Mouse (Mus musculus) testis, adult 2 months (tissue): Measurements from ENCODE around the gene Apoc4. TPM values are rescaled to one million over a fixed set of nuclear protein-coding genes. Genes with fewer than 3 reads are reported as not detected.

ENCODE experiments used
- H3K27ac ChIP-seq: fragments of 200-500 bp; 2 replicates; pipeline ENCODE4 v1.5.1; 2012; ENCODE audit warnings: low read depth, low read length; ENCODE audit not compliant: control insufficient read depth, insufficient read depth
- H3K27me3 ChIP-seq: fragments of 200-500 bp; 2 replicates; pipeline ENCODE4 v1.6.1; 2012; ENCODE audit warnings: mild to moderate bottlenecking, low read length, moderate library complexity; ENCODE audit not compliant: control insufficient read depth, insufficient read depth
- H3K36me3 ChIP-seq: fragments of 200-500 bp; 2 replicates; pipeline ENCODE4 v1.6.1; 2012; ENCODE audit warnings: mild to moderate bottlenecking, low read length; ENCODE audit not compliant: control insufficient read depth, insufficient read depth
- H3K4me1 ChIP-seq: fragments of 200-500 bp; 2 replicates; pipeline ENCODE4 v1.6.1; 2012; ENCODE audit warnings: low read length; ENCODE audit not compliant: control insufficient read depth, insufficient read depth
- H3K4me3 ChIP-seq: fragments of 200-500 bp; 2 replicates; pipeline ENCODE4 v1.5.1; 2012; ENCODE audit warnings: low read depth, mild to moderate bottlenecking, low read length, moderate library complexity, mixed read lengths; ENCODE audit not compliant: control insufficient read depth
- CTCF ChIP-seq: fragments of 200-500 bp; IDR thresholded peaks from 2 replicates; pipeline ENCODE4 v1.5.1; 2012; ENCODE audit warnings: low read depth, mild to moderate bottlenecking, inconsistent platforms, low read length, moderate library complexity; ENCODE audit not compliant: control insufficient read depth, insufficient read depth, insufficient replicate concordance
- POLR2A ChIP-seq: fragments of 200-500 bp; IDR thresholded peaks from 2 replicates; pipeline ENCODE4 v1.6.1; 2012; ENCODE audit warnings: low read depth, mild to moderate bottlenecking, inconsistent platforms, low read length, moderate library complexity; ENCODE audit not compliant: control insufficient read depth
- polyA plus RNA-seq: library from polyadenylated mRNA; depleted of rRNA; stranded (reverse); fragments of >200 nt; gene quantifications from 2 replicates; pipeline ENCODE4 v1.2.3, GENCODE M21; 2012; rRNA removed

Gene Apoc4
- not detected in 2 replicates for polyA plus RNA-seq

DNA sequence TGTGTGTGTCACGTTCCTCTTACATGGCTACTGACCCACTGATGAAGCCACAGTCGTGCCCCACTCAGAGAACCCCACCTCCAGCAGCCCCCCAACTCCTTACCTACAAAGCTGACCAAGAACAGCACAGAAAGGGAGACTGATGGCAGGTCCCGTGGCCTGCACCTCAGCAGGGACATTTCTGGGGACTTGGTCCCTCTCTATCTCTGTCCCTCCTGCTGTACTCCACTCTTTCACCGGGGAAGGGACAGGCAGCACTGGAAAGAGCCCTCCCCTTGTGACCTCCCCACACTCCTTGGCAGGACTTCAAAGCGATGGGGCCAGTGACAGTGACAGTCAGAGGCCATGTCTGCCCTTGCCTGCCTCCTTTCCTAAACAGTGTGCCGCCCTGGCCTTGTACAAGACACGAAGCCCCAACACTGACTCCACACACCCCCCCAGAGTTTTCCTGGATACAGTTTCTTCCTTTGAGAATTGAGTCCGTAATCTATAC lies at the start of gene Apoc4, which contains the start of gene Gm44805:
TSS of gene Apoc4 (minus strand) at position 278 of the 493 bp plus-strand sequence.
TSS of gene Gm44805 (minus strand) at position 222 of the 493 bp plus-strand sequence.
- H3K27ac ChIP-seq = no peak within 1 kb of the TSS

DNA sequence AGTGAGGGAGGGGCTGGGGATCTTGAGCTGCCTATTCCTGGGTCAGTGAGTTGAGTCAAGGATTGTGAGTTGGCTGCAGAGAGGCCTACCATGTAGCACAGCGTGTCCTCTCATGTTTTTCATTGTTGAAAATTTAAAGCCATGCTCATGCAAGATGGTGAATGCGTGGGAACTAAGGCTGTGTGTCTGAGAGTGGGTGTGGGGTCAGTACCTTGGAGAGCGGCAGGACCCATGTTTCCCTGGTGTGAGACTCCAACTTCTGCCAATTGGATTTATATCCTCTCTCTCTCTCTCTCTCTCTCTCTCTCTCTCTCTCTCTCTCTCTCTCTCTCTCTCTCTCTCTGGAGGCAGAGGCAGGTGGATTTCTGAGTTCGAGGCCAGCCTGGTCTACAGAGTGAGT lies 45.3 kb upstream of the Apoc4 start:
- no peaks in the 10 kb centered on the region for H3K4me1 ChIP-seq
- H3K4me3 ChIP-seq = no peak overlapping the region
- TF ChIP-seq CTCF = no peak
- TF ChIP-seq POLR2A = no peak
- H3K36me3 ChIP-seq = no peaks in the 10 kb centered on the region
- H3K27me3 ChIP-seq = no peaks in the 10 kb centered on the region
- H3K27ac ChIP-seq = no peak overlapping the region

More for the DNA sequence above, at the start of gene Apoc4, which contains the start of gene Gm44805:
- Histone ChIP-seq H3K4me1 (no peaks in the 10 kb centered on the region), H3K27me3 (no peaks in the 10 kb centered on the region), H3K36me3 (no peaks in the 10 kb centered on the region), H3K4me3 (no peak within 1 kb of the TSS)
- TF ChIP-seq CTCF (no peak), POLR2A (no peak)

DNA sequence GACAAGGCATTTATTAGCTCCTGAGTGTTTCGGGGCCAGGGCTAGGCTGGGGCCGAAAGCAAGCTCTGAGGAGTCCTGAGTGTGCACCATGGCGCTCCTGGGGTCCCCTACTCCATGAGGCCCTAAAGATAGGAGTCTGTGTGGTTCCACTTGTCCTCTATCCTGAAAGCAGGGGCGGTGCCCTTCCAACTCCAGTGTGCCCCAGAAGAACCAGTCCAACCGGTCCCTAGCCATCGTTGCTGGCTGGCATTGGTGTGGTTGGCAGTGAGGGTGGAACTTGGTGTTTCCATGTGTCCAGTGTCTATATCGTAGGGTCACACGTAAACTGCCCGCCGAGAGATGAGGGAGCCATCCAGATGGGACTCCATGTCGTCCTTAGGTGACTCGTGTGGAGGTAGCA lies 42.9 kb upstream of the Apoc4 start:
- H3K4me1 ChIP-seq = no peaks in the 10 kb centered on the region
- no peak overlapping the region for H3K4me3 ChIP-seq
- H3K36me3 ChIP-seq = no peaks in the 10 kb centered on the region
- H3K27me3 ChIP-seq = no peaks in the 10 kb centered on the region
- TF ChIP-seq POLR2A (no peak), CTCF (no peak)
- H3K27ac ChIP-seq = no peak overlapping the region

DNA sequence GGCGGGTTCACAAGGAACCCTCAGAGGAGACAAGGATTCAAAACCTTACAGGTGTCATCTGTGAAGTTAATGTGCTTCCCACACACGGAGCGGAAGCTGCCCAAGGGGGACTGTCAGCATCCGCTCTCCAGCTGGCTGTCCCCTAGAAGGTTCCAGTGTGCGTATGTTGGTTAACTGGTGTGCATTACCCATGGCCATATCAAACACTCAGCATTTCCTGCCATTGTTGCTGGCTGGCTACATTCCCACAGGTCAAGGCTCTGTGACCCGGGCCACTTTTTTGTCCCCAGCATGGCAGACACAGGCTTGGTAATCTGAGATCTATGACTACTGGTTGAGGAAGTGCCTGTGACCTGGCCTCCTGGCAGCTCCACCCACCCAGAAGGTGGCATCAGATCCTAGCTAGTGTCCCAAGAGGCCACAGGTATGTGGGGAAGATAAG lies 41.5 kb upstream of the Apoc4 start:
- Histone ChIP-seq H3K27ac (no peak overlapping the region), H3K4me3 (no peak overlapping the region), H3K36me3 (no peaks in the 10 kb centered on the region), H3K4me1 (no peaks in the 10 kb centered on the region), H3K27me3 (no peaks in the 10 kb centered on the region)
- TF ChIP-seq CTCF (no peak), POLR2A (no peak)

DNA sequence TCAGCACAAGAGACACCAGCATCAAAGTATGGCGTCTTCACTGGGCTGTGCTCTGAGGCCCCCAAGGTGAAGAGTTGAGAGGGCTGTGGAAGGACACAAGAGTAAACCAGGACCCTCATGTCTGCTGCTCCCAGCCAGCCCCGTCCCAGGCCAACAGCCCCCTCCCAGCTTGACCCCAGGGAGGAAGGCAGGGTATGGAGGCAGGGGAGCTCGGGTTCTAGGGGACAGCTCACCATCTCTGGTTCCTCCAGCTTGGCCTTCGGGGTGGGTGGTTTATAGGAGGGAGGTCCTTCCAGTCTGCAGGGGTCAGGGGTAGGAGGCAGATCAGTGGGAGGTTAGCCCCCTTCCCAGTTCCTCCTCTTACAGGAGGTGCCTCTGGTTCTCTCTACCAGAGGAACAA lies 37.9 kb upstream of the Apoc4 start:
- Histone ChIP-seq H3K36me3 (no peaks in the 10 kb centered on the region), H3K4me1 (no peaks in the 10 kb centered on the region; the same call in 1 of the 2 replicates), H3K27me3 (no peaks in the 10 kb centered on the region), H3K4me3 (no peak overlapping the region), H3K27ac (no peak overlapping the region)
- no peak for TF ChIP-seq CTCF
- TF ChIP-seq POLR2A = no peak

DNA sequence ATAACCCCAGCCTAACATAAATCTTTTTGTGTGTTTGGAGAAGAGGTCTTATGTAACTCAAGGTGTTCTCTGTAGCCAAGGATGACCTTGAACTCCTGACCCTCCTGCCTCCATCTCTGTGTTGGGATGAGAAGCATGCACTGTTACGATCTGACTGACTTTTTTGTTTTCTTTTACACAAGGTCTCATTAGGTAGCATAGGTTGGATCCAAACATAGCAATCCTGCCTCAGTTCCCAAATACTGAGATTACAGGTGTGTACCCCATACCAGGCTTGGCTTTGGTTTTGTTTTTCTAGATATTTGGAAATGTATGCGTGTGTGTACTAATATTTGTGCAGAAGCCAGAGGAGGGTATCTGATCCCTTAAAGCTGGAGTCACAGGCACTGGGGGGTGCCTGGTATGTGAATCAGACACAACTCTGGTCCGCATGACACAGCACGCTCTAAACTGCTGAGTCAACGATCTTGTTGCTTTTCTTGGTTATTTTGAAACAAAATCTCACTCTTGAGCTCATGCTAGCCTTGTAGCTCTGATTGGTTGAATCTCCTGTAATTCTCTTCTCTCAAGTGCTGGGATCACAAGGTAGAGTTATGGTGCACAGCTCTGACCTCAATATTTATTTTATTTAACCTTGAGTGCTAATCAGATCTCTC lies 37.1 kb upstream of the Apoc4 start:
- H3K36me3 ChIP-seq = no peaks in the 10 kb centered on the region
- no peaks in the 10 kb centered on the region; the same call in none of the 2 replicates for H3K4me1 ChIP-seq
- H3K27me3 ChIP-seq = no peaks in the 10 kb centered on the region
- H3K4me3 ChIP-seq = no peak overlapping the region
- H3K27ac ChIP-seq = no peak overlapping the region
- no peak for TF ChIP-seq POLR2A
- TF ChIP-seq CTCF = no peak

DNA sequence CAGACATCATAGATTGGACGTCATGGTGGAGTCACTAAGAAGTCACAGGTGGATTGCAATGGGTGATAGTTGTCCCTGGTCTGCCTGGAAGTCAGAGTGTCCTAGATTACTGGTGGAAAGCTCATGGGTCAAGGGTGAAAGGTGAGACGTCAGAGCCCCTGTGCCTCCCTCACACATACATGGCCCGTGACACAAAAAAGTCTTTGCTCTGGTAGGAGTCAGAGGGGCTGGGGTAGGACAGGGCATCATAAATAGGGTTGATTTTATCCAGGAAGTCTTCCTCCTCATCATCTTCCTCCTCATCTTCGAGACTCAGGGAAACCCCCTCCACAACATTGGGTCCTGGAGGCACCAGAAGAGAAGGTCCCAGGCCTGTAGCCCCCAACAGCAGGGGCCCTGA lies 36.1 kb upstream of the Apoc4 start:
- TF ChIP-seq POLR2A (no peak), CTCF (no peak)
- Histone ChIP-seq H3K4me3 (no peak overlapping the region), H3K27ac (no peak overlapping the region), H3K27me3 (no peaks in the 10 kb centered on the region), H3K36me3 (no peaks in the 10 kb centered on the region; the same call in 1 of the 2 replicates), H3K4me1 (no peaks in the 10 kb centered on the region; the same call in none of the 2 replicates)

DNA sequence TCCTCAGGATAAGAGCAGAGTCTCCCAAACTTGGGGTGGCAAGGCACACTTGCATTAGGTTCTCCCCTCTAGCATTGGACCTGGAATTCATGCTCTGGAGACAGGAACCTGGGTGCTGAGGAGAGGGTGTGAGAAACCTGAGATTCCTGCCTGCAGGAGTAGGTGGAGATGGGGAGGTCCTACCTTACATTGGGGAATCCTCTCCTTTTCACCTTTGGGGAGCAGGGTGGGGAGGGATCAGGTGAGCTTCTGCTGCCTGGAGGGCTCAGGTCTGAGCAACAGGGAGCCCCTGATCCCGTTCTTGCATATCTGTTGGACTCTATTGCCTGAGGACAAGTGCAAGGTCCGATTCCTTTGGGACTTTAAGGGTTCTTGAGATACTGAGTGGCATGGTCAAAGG lies 35.5 kb upstream of the Apoc4 start:
- Histone ChIP-seq H3K4me1 (no peaks in the 10 kb centered on the region; the same call in none of the 2 replicates), H3K36me3 (no peaks in the 10 kb centered on the region; the same call in 1 of the 2 replicates)

More for the DNA sequence above, 35.5 kb upstream of the Apoc4 start:
- TF ChIP-seq POLR2A (no peak), CTCF (no peak)
- Histone ChIP-seq H3K27me3 (no peaks in the 10 kb centered on the region), H3K27ac (no peak overlapping the region), H3K4me3 (no peak overlapping the region)
